Mouse (Mus musculus): ENCODE data around the gene Igfbp3.
A peak's percentile ranks its signal among the peaks of the same experiment; 100 is the strongest.

DNA sequence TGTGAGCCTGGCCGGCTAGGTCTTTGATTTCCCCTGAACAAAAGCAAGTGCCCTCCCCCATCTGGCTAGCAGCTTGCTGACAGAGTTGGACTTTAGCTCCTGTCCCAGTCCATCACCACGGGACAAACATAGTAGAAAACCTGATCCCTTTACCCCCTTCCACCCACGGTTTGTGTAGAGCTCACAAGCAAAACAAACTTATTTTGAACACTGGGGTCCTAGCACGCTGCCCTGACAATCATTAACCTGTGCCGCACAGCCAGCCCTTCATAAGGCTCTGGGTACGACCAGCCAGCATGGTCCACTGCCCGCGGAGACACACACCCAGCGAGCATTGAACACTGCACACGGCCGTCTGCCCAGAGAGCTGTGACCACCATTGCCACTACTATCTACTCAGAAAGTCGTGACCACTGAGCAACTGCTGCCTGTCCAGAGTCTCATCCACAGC, 16.2 kb downstream of the Igfbp3 start, which contains the start of gene Igfbp1:
- peak; percentile 93 for TF ChIP-seq POLR2A (IDR thresholded peaks at IDR 0.05; ENCODE audit: extremely low read depth, insufficient read depth, low read length)
- TF ChIP-seq CTCF (IDR thresholded peaks at IDR 0.05; ENCODE audit: low read depth, low read length) = no peak

Data from liver, adult 2 months (tissue).